Mouse (Mus musculus) spleen, adult 2 months (tissue): ENCODE measurements around the gene Tbx21.

Experiments used
- CTCF ChIP-seq: fragments of 200-500 bp; IDR thresholded peaks from 2 replicates; pipeline ENCODE4 v1.5.1; 2011; ENCODE audit warnings: mild to moderate bottlenecking, inconsistent platforms; ENCODE audit not compliant: insufficient read depth, insufficient read length, insufficient replicate concordance; ENCODE audit errors: extremely low read depth
- POLR2A ChIP-seq: fragments of 200-500 bp; IDR thresholded peaks from 2 replicates; pipeline ENCODE4 v1.6.1; 2011; ENCODE audit warnings: low read depth, low read length, inconsistent platforms

DNA sequence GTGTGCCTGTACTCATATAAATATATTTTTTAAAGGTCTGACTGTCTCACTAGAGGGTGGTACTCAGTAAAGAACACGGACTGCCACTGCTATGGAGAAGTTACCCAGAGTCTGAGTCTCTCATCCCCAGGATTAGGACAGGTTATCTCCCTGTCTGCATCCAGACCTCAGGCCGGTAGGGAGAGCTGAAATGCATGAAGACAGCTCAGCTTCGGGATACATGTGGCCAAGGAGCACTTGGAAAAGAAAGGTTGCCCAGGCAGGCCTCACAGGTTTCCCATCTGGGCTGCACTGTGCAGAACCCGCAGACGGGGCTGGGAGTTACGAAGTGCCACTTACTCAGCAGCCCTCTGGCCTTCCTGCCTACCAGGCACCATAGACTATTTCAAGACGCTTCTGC, 41.9 kb upstream of the Tbx21 start:
- no peak for TF ChIP-seq CTCF
- no peak for TF ChIP-seq POLR2A
